Mouse (Mus musculus) CH12.LX (cell line): ENCODE data around the gene Clec12a.

Experiments used
- CTCF ChIP-seq, 2 experiments: IDR thresholded peaks in 1 of 2; conservative IDR thresholded peaks in 1 of 2; 2 replicates each; pipeline ENCODE4 v1.5.1; 2011 to 2012; ENCODE audit warnings: low read depth in 2 of 2, low read length in 2 of 2, improper control_type of control experiment in 1 of 2, inconsistent platforms in 1 of 2, mild to moderate bottlenecking in 1 of 2, moderate library complexity in 1 of 2
- USF1 ChIP-seq: IDR thresholded peaks from 2 replicates; pipeline ENCODE4 v1.6.1; 2014; ENCODE audit warnings: low read depth, mild to moderate bottlenecking, inconsistent platforms, low read length, improper control_type of control experiment
- USF2 ChIP-seq: conservative IDR thresholded peaks from 2 replicates; pipeline ENCODE4 v1.6.1; 2011; ENCODE audit warnings: low read depth, low read length, improper control_type of control experiment

GRCm38 (mm10) chr6:129383466-129383865 is 41.0 kb downstream of the Clec12a start:
- no peak for TF ChIP-seq CTCF (conservative IDR thresholded peaks at IDR 0.05 in 1 of 2, IDR thresholded peaks at IDR 0.05 in 1 of 2; ENCODE audit: low read depth in 2 of 2, low read length in 2 of 2)
- no peak for TF ChIP-seq USF2
- TF ChIP-seq USF1, result no peak
